Mouse (Mus musculus) lung, embryonic 16.5 days (tissue): ENCODE data around the gene Dbi. TPM values are rescaled to one million over a fixed set of nuclear protein-coding genes. Genes with fewer than 3 reads are reported as not detected.

Source experiments
- ATAC-seq: fragments of 200-750 bp; cut with Nextera tagmentation; 2 replicates; pipeline ENCODE4 v1.8.0; 2017; ENCODE audit warnings: low read depth, mild to moderate bottlenecking, moderate library complexity
- H3K27ac ChIP-seq: fragments of 300-500 bp; sonication (generic); 2 replicates; pipeline ENCODE4 v1.5.1; 2014; ENCODE audit warnings: mild to moderate bottlenecking, control low read depth, low read length
- H3K27me3 ChIP-seq: fragments of 300-500 bp; sonication (generic); 2 replicates; pipeline ENCODE4 v1.6.1; 2014; ENCODE audit warnings: low read depth, low read length, mixed read lengths; ENCODE audit not compliant: control insufficient read depth, insufficient read depth
- H3K36me3 ChIP-seq: fragments of 300-500 bp; sonication (generic); 2 replicates; pipeline ENCODE4 v1.6.1; 2014; ENCODE audit warnings: low read length; ENCODE audit not compliant: control insufficient read depth, insufficient read depth
- H3K4me1 ChIP-seq: fragments of 300-500 bp; sonication (generic); replicated peaks from 2 replicates; pipeline ENCODE4 v1.6.1; 2014; ENCODE audit warnings: low read length, mixed read lengths; ENCODE audit not compliant: control insufficient read depth, insufficient read depth
- H3K4me2 ChIP-seq: fragments of 300-500 bp; sonication (generic); 2 replicates; pipeline ENCODE4 v1.6.1; 2014; ENCODE audit warnings: low read depth, low read length, control low read depth
- H3K4me3 ChIP-seq: fragments of 300-500 bp; sonication (generic); 2 replicates; pipeline ENCODE4 v1.5.1; 2014; ENCODE audit warnings: mild to moderate bottlenecking, low read length, control low read depth
- H3K9ac ChIP-seq: fragments of 300-500 bp; sonication (generic); 2 replicates; pipeline ENCODE4 v1.6.1; 2014; ENCODE audit warnings: low read length, control low read depth
- H3K9me3 ChIP-seq: fragments of 300-500 bp; sonication (generic); 2 replicates; pipeline ENCODE4 v1.6.1; 2016; ENCODE audit warnings: low read length; ENCODE audit not compliant: control insufficient read depth
- WGBS: fragments of 180-500 bp; shearing (Covaris S2); extraction: QIAGEN DNeasy Blood & Tissue Kit; methylation state at CpG from one replicate; pipeline ENCODE4 v1.1.7; 2014; 5-methylcytosine and 5-hydroxymethylcytosine counted together
- polyA plus RNA-seq: library from polyadenylated mRNA; unstranded; fragments of >200 nt; fragmentation: Nextera tagmentation; extraction: Ambion mirVana; gene quantifications from 2 replicates; pipeline ENCODE4 v1.2.1, GENCODE M21; 2015

The Dbi gene
- polyA plus RNA-seq, 1 experiment from 2014 or later: 457 TPM

- Histone ChIP-seq H3K27ac (no peak overlapping the region), H3K4me3 (no peak overlapping the region), H3K4me1 (peaks cover 16% of the 10 kb centered on the region), H3K36me3 (no peaks in the 10 kb centered on the region), H3K9me3 (no peaks in the 10 kb centered on the region), H3K27me3 (no peaks in the 10 kb centered on the region), H3K4me2 (no peak overlapping the region), H3K9ac (no peak overlapping the region)
- WGBS: 52% methylated on average over 5 of the region's 5 CpGs
- no peak for ATAC-seq
Observed at GRCm38 (mm10) chr1:120075507-120075906, 45.4 kb downstream of the Dbi start.

- H3K9ac ChIP-seq: no peak overlapping the region
- H3K27ac ChIP-seq: no peak overlapping the region
- H3K27me3 ChIP-seq: no peaks in the 10 kb centered on the region
- no peak overlapping the region for H3K4me2 ChIP-seq
- H3K4me3 ChIP-seq: no peak overlapping the region
- peaks cover 16% of the 10 kb centered on the region for H3K4me1 ChIP-seq
- ATAC-seq: no peak
- WGBS: 68% methylated on average over 4 of the region's 4 CpGs
- no peaks in the 10 kb centered on the region for H3K36me3 ChIP-seq
- no peaks in the 10 kb centered on the region for H3K9me3 ChIP-seq
Observed at GRCm38 (mm10) chr1:120074931-120075330, 45.9 kb downstream of the Dbi start.

GRCm38 (mm10) chr1:120074307-120074702, 46.6 kb downstream of the Dbi start:
- peak; percentile 13; the same call in 1 of the 2 replicates for ATAC-seq
- WGBS: 38% methylated on average over 4 of the region's 4 CpGs
- H3K4me2 ChIP-seq: peak overlapping the region; percentile 81; the same call in 1 of the 2 replicates
- no peak overlapping the region for H3K27ac ChIP-seq
- no peaks in the 10 kb centered on the region for H3K36me3 ChIP-seq
- no peak overlapping the region for H3K4me3 ChIP-seq
- H3K4me1 ChIP-seq: peaks cover 16% of the 10 kb centered on the region
- H3K9me3 ChIP-seq: no peaks in the 10 kb centered on the region
- H3K9ac ChIP-seq: no peak overlapping the region
- H3K27me3 ChIP-seq: no peaks in the 10 kb centered on the region

- peaks cover 16% of the 10 kb centered on the region for H3K4me1 ChIP-seq
- H3K27ac ChIP-seq: no peak within 1 kb of the TSS
- no peaks in the 10 kb centered on the region for H3K36me3 ChIP-seq
- H3K9ac ChIP-seq: peak within 1 kb of the TSS; percentile 63
- H3K4me3 ChIP-seq: peak within 1 kb of the TSS; percentile 45
- ATAC-seq: peak; percentile 84
- no peaks in the 10 kb centered on the region for H3K27me3 ChIP-seq
- no peaks in the 10 kb centered on the region for H3K9me3 ChIP-seq
- 2% methylated on average over 40 of the region's 40 CpGs for WGBS
- peak within 1 kb of the TSS; percentile 81 for H3K4me2 ChIP-seq
Observed at GRCm38 (mm10) chr1:120073519-120074306, 47.2 kb downstream of the Dbi start, which contains the start of gene Tmem37. Gene Tmem37, minus strand, starts transcription at chr1:120074074.

GRCm38 (mm10) chr1:120072900-120073299, 48.0 kb downstream of the Dbi start:
- no peak for ATAC-seq
- no peak overlapping the region for H3K27ac ChIP-seq
- 5% methylated on average over 16 of the region's 16 CpGs for WGBS
- peak overlapping the region; percentile 81 for H3K4me2 ChIP-seq
- H3K9me3 ChIP-seq: no peaks in the 10 kb centered on the region
- H3K36me3 ChIP-seq: no peaks in the 10 kb centered on the region
- peaks cover 16% of the 10 kb centered on the region for H3K4me1 ChIP-seq
- peak overlapping the region; percentile 63; the same call in 1 of the 2 replicates for H3K9ac ChIP-seq
- H3K4me3 ChIP-seq: peak overlapping the region; percentile 45
- H3K27me3 ChIP-seq: no peaks in the 10 kb centered on the region

- H3K4me2 ChIP-seq: no peak overlapping the region
- WGBS: 60% methylated on average over 4 of the region's 4 CpGs
Observed at GRCm38 (mm10) chr1:120071133-120071532, 49.7 kb downstream of the Dbi start.

GRCm38 (mm10) chr1:120070168-120070567, 50.7 kb downstream of the Dbi start:
- Histone ChIP-seq H3K4me1 (peaks cover 16% of the 10 kb centered on the region), H3K9ac (no peak overlapping the region), H3K9me3 (no peaks in the 10 kb centered on the region), H3K27me3 (no peaks in the 10 kb centered on the region), H3K27ac (no peak overlapping the region), H3K36me3 (no peaks in the 10 kb centered on the region), H3K4me3 (no peak overlapping the region), H3K4me2 (no peak overlapping the region)
- WGBS: 55% methylated on average over 6 of the region's 6 CpGs
- ATAC-seq: no peak

More at GRCm38 (mm10) chr1:120071133-120071532, 49.7 kb downstream of the Dbi start:
- Histone ChIP-seq H3K4me1 (peaks cover 16% of the 10 kb centered on the region), H3K27ac (no peak overlapping the region), H3K9me3 (no peaks in the 10 kb centered on the region), H3K9ac (no peak overlapping the region), H3K36me3 (no peaks in the 10 kb centered on the region), H3K27me3 (no peaks in the 10 kb centered on the region), H3K4me3 (no peak overlapping the region)
- ATAC-seq: no peak

GRCm38 (mm10) chr1:120069120-120069519, 51.8 kb downstream of the Dbi start:
- Histone ChIP-seq H3K9me3 (no peaks in the 10 kb centered on the region), H3K4me3 (no peak overlapping the region), H3K4me2 (no peak overlapping the region), H3K4me1 (peaks cover 16% of the 10 kb centered on the region), H3K9ac (no peak overlapping the region), H3K27ac (peak overlapping the region; percentile 45; the same call in 1 of the 2 replicates), H3K27me3 (no peaks in the 10 kb centered on the region), H3K36me3 (no peaks in the 10 kb centered on the region)
- 61% methylated on average over 5 of the region's 5 CpGs for WGBS
- ATAC-seq: peak; percentile 53

GRCm38 (mm10) chr1:120066625-120067024, 54.3 kb downstream of the Dbi start:
- Histone ChIP-seq H3K27me3 (no peaks in the 10 kb centered on the region), H3K9ac (no peak overlapping the region), H3K4me2 (no peak overlapping the region), H3K27ac (no peak overlapping the region), H3K4me3 (no peak overlapping the region), H3K36me3 (no peaks in the 10 kb centered on the region), H3K4me1 (peaks cover 2% of the 10 kb centered on the region; the same call in 1 of the 2 replicates), H3K9me3 (no peaks in the 10 kb centered on the region)
- no peak for ATAC-seq
- 74% methylated on average over 3 of the region's 3 CpGs for WGBS
